Mouse (Mus musculus) embryonic fibroblast, embryonic 13.5 days (primary cell): ENCODE measurements at regions not wholly inside any gene's neighbourhood (a gene's known extent, or its start where the extent isn't known, plus 50 kb on each side); places are given as distances from the start of the nearest gene placed in this dataset.

ENCODE experiments used
- CTCF ChIP-seq: IDR thresholded peaks from 2 replicates; pipeline ENCODE4 v1.5.1; 2011; ENCODE audit warnings: mild to moderate bottlenecking, control low read depth, low read length, moderate library complexity, borderline replicate concordance; ENCODE audit not compliant: insufficient read depth
- POLR2A ChIP-seq: IDR thresholded peaks from 2 replicates; pipeline ENCODE4 v1.6.1; 2011; ENCODE audit warnings: low read depth, mild to moderate bottlenecking, control low read depth, low read length, moderate library complexity

DNA sequence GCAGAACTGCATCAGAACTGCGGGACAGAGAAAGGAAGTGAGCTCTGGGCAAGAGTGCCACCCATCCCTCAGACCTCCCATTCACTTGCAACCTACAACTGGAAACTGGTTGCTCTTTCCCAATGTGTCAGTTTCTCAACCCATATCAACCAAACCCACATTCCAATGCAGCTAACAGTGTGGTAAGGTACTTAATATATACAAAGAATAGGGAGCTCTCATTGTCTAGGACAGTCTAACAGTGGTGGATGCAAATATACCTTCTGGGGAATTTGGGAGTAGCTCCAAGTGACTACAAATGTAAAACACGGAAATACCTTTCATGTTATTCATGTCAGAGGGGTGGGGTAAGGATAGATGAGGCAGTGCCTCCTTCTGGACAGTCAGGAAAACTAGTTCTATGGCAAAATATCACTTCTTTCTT is 171.0 kb upstream of the Smim15 start:
- TF ChIP-seq POLR2A: no peak
- TF ChIP-seq CTCF: no peak
